Mouse (Mus musculus): ENCODE results near the gene Clmp.

GRCm38 (mm10) chr9:40808061-40808906 lies 122.5 kb downstream of the Clmp start:
- TF ChIP-seq POLR2A (IDR thresholded peaks at IDR 0.05; ENCODE audit: insufficient read length, low read depth) (no peak), MAX (IDR thresholded peaks at IDR 0.05; ENCODE audit: low read depth) (no peak), E2F4 (IDR thresholded peaks at IDR 0.05; ENCODE audit: insufficient read depth) (no peak), CEBPB (IDR thresholded peaks at IDR 0.05; ENCODE audit: insufficient read depth, poor library complexity, severe bottlenecking) (no peak), TCF12 (IDR thresholded peaks at IDR 0.05; ENCODE audit: insufficient read depth, poor library complexity, severe bottlenecking) (no peak), USF1 (IDR thresholded peaks at IDR 0.05; ENCODE audit: low read depth) (no peak), POLR2AphosphoS2 (IDR thresholded peaks at IDR 0.05; ENCODE audit: insufficient read length, low read depth) (no peak), TCF3 (IDR thresholded peaks at IDR 0.05; ENCODE audit: insufficient read length, low read depth) (no peak)

Measured in myocyte (in vitro differentiated cells).